Mouse (Mus musculus): Measurements from ENCODE around the gene Medag. TPM values are rescaled to one million over a fixed set of nuclear protein-coding genes. Genes with fewer than 3 reads are reported as not detected.
A peak's percentile ranks its signal among the peaks of the same experiment; 100 is the strongest.

Medag gene
- polyA plus RNA-seq, 1 experiment from 2014 or later, result 0.49 TPM

DNA sequence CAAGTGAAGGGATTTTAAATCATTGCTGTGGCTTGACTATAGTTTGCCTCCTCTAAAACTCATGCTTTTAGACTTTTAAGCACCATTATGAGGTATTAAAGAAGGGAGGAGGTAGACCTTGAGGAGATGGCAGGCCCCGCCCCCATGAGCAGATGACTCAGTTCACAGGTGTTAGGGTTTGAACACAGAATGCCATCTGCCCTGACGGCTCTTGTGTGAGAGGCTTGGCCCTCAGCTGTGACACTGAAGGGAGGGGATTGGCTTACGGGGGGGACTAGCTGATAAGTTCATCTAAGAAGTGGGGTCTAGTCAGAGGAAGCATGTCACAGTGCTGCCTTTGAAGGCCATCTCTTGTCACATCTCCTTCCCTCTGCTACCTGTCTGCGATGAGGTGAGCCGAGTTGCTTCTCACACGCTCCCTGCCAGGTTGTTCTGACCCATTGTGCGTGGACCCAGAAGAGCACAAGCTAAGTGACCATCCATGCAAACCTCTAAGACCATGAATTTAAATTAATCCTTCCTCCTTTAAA, 10.0 kb upstream of the Medag start:
- Histone ChIP-seq H3K27ac (ENCODE audit: low read length) (no peak overlapping the region), H3K9ac (replicated peaks; ENCODE audit: low read length) (no peak overlapping the region), H3K4me2 (replicated peaks; ENCODE audit: low read depth, low read length) (no peak overlapping the region), H3K36me3 (ENCODE audit: insufficient read depth, low read length) (no peaks in the 10 kb centered on the region), H3K27me3 (ENCODE audit: insufficient read depth, low read length) (no peaks in the 10 kb centered on the region), H3K4me1 (ENCODE audit: insufficient read depth, low read length) (no peaks in the 10 kb centered on the region), H3K9me3 (ENCODE audit: low read length) (peaks cover 3% of the 10 kb centered on the region; the same call in 1 of the 2 replicates), H3K4me3 (ENCODE audit: low read length) (no peak overlapping the region)
- ATAC-seq (ENCODE audit: low FRiP score, low TSS enrichment), result no peak
- 90% methylated on average over 7 of the region's 7 CpGs for WGBS

- Histone ChIP-seq H3K4me3 (ENCODE audit: low read length) (no peak overlapping the region), H3K9me3 (ENCODE audit: low read length) (peaks cover 3% of the 10 kb centered on the region; the same call in 1 of the 2 replicates), H3K27me3 (ENCODE audit: insufficient read depth, low read length) (no peaks in the 10 kb centered on the region), H3K36me3 (ENCODE audit: insufficient read depth, low read length) (no peaks in the 10 kb centered on the region), H3K4me2 (replicated peaks; ENCODE audit: low read depth, low read length) (no peak overlapping the region), H3K27ac (ENCODE audit: low read length) (no peak overlapping the region), H3K4me1 (ENCODE audit: insufficient read depth, low read length) (no peaks in the 10 kb centered on the region), H3K9ac (replicated peaks; ENCODE audit: low read length) (no peak overlapping the region)
- ATAC-seq (ENCODE audit: low FRiP score, low TSS enrichment), result no peak
- WGBS, result 85% methylated on average over 10 of the region's 10 CpGs
Measured at GRCm38 (mm10) chr5:149402029-149402428, 9.5 kb upstream of the Medag start.

GRCm38 (mm10) chr5:149403386-149403785, 8.2 kb upstream of the Medag start:
- no peak overlapping the region for H3K27ac ChIP-seq (ENCODE audit: low read length)
- no peak for ATAC-seq (ENCODE audit: low FRiP score, low TSS enrichment)
- no peak overlapping the region for H3K4me3 ChIP-seq (ENCODE audit: low read length)
- no peaks in the 10 kb centered on the region for H3K27me3 ChIP-seq (ENCODE audit: insufficient read depth, low read length)
- no peak overlapping the region for H3K9ac ChIP-seq (replicated peaks; ENCODE audit: low read length)
- 55% methylated on average over 5 of the region's 5 CpGs for WGBS
- no peaks in the 10 kb centered on the region for H3K4me1 ChIP-seq (ENCODE audit: insufficient read depth, low read length)
- no peak overlapping the region for H3K4me2 ChIP-seq (replicated peaks; ENCODE audit: low read depth, low read length)
- no peaks in the 10 kb centered on the region for H3K36me3 ChIP-seq (ENCODE audit: insufficient read depth, low read length)
- H3K9me3 ChIP-seq (ENCODE audit: low read length), result peaks cover 9% of the 10 kb centered on the region; the same call in 1 of the 2 replicates

- Histone ChIP-seq H3K9ac (replicated peaks; ENCODE audit: low read length) (no peak overlapping the region), H3K4me3 (ENCODE audit: low read length) (no peak overlapping the region), H3K27ac (ENCODE audit: low read length) (no peak overlapping the region), H3K9me3 (ENCODE audit: low read length) (peaks cover 9% of the 10 kb centered on the region; the same call in 1 of the 2 replicates), H3K4me1 (ENCODE audit: insufficient read depth, low read length) (no peaks in the 10 kb centered on the region), H3K27me3 (ENCODE audit: insufficient read depth, low read length) (no peaks in the 10 kb centered on the region), H3K4me2 (replicated peaks; ENCODE audit: low read depth, low read length) (no peak overlapping the region), H3K36me3 (ENCODE audit: insufficient read depth, low read length) (no peaks in the 10 kb centered on the region)
- WGBS, result 81% methylated on average over 5 of the region's 5 CpGs
- ATAC-seq (ENCODE audit: low FRiP score, low TSS enrichment), result no peak
Measured at GRCm38 (mm10) chr5:149404710-149405109, 6.8 kb upstream of the Medag start.

GRCm38 (mm10) chr5:149406791-149407276, 4.7 kb upstream of the Medag start:
- Histone ChIP-seq H3K4me2 (replicated peaks; ENCODE audit: low read depth, low read length) (no peak overlapping the region), H3K27ac (ENCODE audit: low read length) (no peak overlapping the region), H3K36me3 (ENCODE audit: insufficient read depth, low read length) (no peaks in the 10 kb centered on the region), H3K27me3 (ENCODE audit: insufficient read depth, low read length) (no peaks in the 10 kb centered on the region), H3K4me3 (ENCODE audit: low read length) (no peak overlapping the region), H3K9me3 (ENCODE audit: low read length) (peaks cover 9% of the 10 kb centered on the region; the same call in 1 of the 2 replicates), H3K4me1 (ENCODE audit: insufficient read depth, low read length) (peaks cover 6% of the 10 kb centered on the region; the same call in 1 of the 2 replicates), H3K9ac (replicated peaks; ENCODE audit: low read length) (no peak overlapping the region)
- WGBS, result 90% methylated on average over 8 of the region's 8 CpGs
- ATAC-seq (ENCODE audit: low FRiP score, low TSS enrichment), result no peak

DNA sequence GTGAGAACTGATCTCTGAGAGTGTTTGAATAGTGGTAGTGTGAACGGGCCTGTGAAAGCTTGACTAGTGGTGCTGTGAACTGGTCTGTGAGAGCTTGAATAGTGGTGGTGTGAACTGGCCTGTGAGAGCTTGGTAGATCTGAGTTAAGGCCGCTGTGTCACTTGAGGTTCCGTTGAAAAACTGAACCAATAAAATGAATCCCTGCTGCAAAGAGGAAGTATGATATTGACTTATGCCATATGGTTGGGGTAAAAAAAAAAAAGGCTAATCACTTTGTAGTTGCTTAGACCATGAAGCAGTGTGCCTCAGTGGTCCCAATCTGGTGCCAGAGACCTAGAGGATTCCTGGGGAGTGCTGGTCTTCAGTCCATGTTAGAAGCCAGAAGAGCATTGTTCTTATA, 2.0 kb upstream of the Medag start:
- Histone ChIP-seq H3K4me3 (ENCODE audit: low read length) (no peak overlapping the region), H3K36me3 (ENCODE audit: insufficient read depth, low read length) (no peaks in the 10 kb centered on the region), H3K4me1 (ENCODE audit: insufficient read depth, low read length) (peaks cover 8% of the 10 kb centered on the region; the same call in 1 of the 2 replicates), H3K9ac (replicated peaks; ENCODE audit: low read length) (no peak overlapping the region), H3K27ac (ENCODE audit: low read length) (no peak overlapping the region), H3K9me3 (ENCODE audit: low read length) (peaks cover 5% of the 10 kb centered on the region; the same call in 1 of the 2 replicates), H3K4me2 (replicated peaks; ENCODE audit: low read depth, low read length) (no peak overlapping the region), H3K27me3 (ENCODE audit: insufficient read depth, low read length) (peaks cover 11% of the 10 kb centered on the region)
- 93% methylated on average over 3 of the region's 3 CpGs for WGBS
- no peak for ATAC-seq (ENCODE audit: low FRiP score, low TSS enrichment)

GRCm38 (mm10) chr5:149412194-149412575, 636 bp downstream of the Medag start:
- Histone ChIP-seq H3K9me3 (ENCODE audit: low read length) (peaks cover 5% of the 10 kb centered on the region; the same call in 1 of the 2 replicates), H3K9ac (replicated peaks; ENCODE audit: low read length) (peak overlapping the region; percentile 61), H3K4me1 (ENCODE audit: insufficient read depth, low read length) (peaks cover 8% of the 10 kb centered on the region; the same call in 1 of the 2 replicates), H3K4me2 (replicated peaks; ENCODE audit: low read depth, low read length) (peak overlapping the region; percentile 74), H3K4me3 (ENCODE audit: low read length) (peak overlapping the region; percentile 45), H3K27me3 (ENCODE audit: insufficient read depth, low read length) (peaks cover 11% of the 10 kb centered on the region), H3K27ac (ENCODE audit: low read length) (no peak overlapping the region), H3K36me3 (ENCODE audit: insufficient read depth, low read length) (no peaks in the 10 kb centered on the region)
- ATAC-seq (ENCODE audit: low FRiP score, low TSS enrichment), result no peak; the same call in 1 of the 2 replicates
- WGBS, result 33% methylated on average over 11 of the region's 11 CpGs

DNA sequence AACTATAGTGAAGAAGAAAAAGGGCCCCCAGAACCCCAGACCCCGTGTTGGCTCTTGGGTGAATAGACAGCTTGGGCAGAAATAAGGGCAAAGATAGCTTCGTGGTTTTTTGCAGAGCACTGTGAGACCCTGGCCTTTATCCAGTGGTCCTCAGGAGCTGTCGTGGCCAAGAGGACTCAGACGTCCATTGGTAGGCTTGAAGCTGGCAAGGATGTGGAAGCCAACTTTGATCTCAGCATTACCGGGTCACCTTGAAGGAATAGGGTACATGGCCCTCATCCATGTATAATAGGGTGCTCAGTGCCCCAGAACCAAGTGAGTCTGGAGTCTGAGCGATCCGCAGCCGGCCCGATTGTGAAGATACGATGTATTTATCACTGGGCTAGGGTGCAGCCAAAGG, 1.1 kb downstream of the Medag start:
- Histone ChIP-seq H3K4me2 (replicated peaks; ENCODE audit: low read depth, low read length) (no peak overlapping the region), H3K9me3 (ENCODE audit: low read length) (peaks cover 1% of the 10 kb centered on the region; the same call in 1 of the 2 replicates), H3K36me3 (ENCODE audit: insufficient read depth, low read length) (no peaks in the 10 kb centered on the region), H3K9ac (replicated peaks; ENCODE audit: low read length) (no peak overlapping the region), H3K4me1 (ENCODE audit: insufficient read depth, low read length) (peaks cover 8% of the 10 kb centered on the region; the same call in 1 of the 2 replicates), H3K27ac (ENCODE audit: low read length) (no peak overlapping the region), H3K4me3 (ENCODE audit: low read length) (no peak overlapping the region), H3K27me3 (ENCODE audit: insufficient read depth, low read length) (peaks cover 11% of the 10 kb centered on the region)
- WGBS, result 91% methylated on average over 10 of the region's 10 CpGs
- ATAC-seq (ENCODE audit: low FRiP score, low TSS enrichment), result no peak

DNA sequence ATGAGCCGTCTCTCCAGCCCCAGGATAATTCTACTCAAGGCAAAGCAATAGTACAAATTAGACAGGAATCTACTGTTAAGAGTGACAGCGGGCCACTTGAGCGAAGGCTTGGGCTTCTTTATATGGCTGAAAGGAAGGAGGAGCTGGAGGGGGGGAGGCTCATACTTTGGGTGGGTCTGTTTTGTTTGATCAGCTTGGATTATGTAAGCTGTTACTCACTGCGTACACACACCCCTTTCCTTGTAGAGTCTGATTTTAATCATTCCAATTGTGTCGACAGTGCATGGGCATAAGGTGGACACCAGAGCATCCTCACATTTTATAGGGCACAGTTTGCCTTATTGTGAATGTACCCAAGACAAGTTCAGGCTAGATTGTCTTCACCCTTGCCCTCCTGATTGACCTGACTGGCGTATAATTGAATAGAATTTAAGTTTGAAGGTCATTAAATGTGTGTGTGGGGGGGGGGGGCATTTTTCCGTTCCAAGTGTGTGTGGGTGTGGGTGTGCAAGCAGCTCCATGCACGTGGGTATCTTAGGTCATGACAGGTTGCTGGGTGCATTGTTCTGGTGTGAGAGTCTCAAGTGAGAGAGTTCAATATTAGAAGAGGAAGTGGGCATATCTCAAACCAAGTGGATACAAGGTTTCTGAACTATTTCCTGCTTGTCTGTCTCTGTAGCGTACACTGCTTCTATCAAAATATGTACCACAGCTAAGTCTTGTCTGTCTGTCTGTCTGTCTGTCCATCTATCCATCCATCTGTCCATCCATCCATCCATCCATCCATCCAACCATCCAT, 3.0 kb downstream of the Medag start:
- no peak overlapping the region for H3K4me3 ChIP-seq (ENCODE audit: low read length)
- H3K4me2 ChIP-seq (replicated peaks; ENCODE audit: low read depth, low read length), result no peak overlapping the region
- peaks cover 11% of the 10 kb centered on the region for H3K27me3 ChIP-seq (ENCODE audit: insufficient read depth, low read length)
- no peak overlapping the region for H3K27ac ChIP-seq (ENCODE audit: low read length)
- WGBS, result 79% methylated on average over 9 of the region's 9 CpGs
- no peak for ATAC-seq (ENCODE audit: low FRiP score, low TSS enrichment)
- no peaks in the 10 kb centered on the region for H3K36me3 ChIP-seq (ENCODE audit: insufficient read depth, low read length)
- H3K9me3 ChIP-seq (ENCODE audit: low read length), result no peaks in the 10 kb centered on the region
- peaks cover 8% of the 10 kb centered on the region; the same call in 1 of the 2 replicates for H3K4me1 ChIP-seq (ENCODE audit: insufficient read depth, low read length)
- H3K9ac ChIP-seq (replicated peaks; ENCODE audit: low read length), result no peak overlapping the region

GRCm38 (mm10) chr5:149417381-149417780, 5.8 kb downstream of the Medag start:
- Histone ChIP-seq H3K4me3 (ENCODE audit: low read length) (no peak overlapping the region), H3K36me3 (ENCODE audit: insufficient read depth, low read length) (no peaks in the 10 kb centered on the region), H3K27ac (ENCODE audit: low read length) (no peak overlapping the region), H3K9me3 (ENCODE audit: low read length) (no peaks in the 10 kb centered on the region), H3K4me1 (ENCODE audit: insufficient read depth, low read length) (no peaks in the 10 kb centered on the region), H3K4me2 (replicated peaks; ENCODE audit: low read depth, low read length) (no peak overlapping the region), H3K9ac (replicated peaks; ENCODE audit: low read length) (no peak overlapping the region), H3K27me3 (ENCODE audit: insufficient read depth, low read length) (peaks cover 8% of the 10 kb centered on the region)
- WGBS, result 94% methylated on average over 4 of the region's 4 CpGs
- no peak for ATAC-seq (ENCODE audit: low FRiP score, low TSS enrichment)

Measured in kidney, embryonic 16.5 days (tissue).